In genomic region chr5:31252795-31253545, GRCm38 (mm10) we compare ENCODE assay signal across 11 mouse cellular contexts. TPM values are rescaled to one million over a fixed set of nuclear protein-coding genes. Genes with fewer than 3 reads are reported as not detected.
DNase-seq lines count a peak whose midpoint lies in the region; ATAC-seq and TF ChIP-seq lines count a peak whose summit lies in the region.
"Had no signal": no experiment of that assay in that cellular context is flagged by ENCODE, and none has a peak within 500 bp of the region (broad histone marks: within the 10 kb centered on the region; RNA-seq: fewer than 3 reads in every experiment).

No protein-coding gene starts in this region.

- H3K9ac ChIP-seq in heart, embryonic 12.5 days = peak overlapping the region; percentile 55; the same call in 1 of the 2 replicates
- peak overlapping the region; percentile 67 for H3K9ac ChIP-seq in intestine, embryonic 16.5 days (ENCODE audit: low read depth, low read length)

- no peaks in the 10 kb centered on the region for H3K27me3 ChIP-seq in heart, embryonic 12.5 days (replicated peaks)
- H3K27me3 ChIP-seq in testis, adult 2 months (ENCODE audit: control insufficient read depth, insufficient read depth, low read length) = no peaks in the 10 kb centered on the region
- no peaks in the 10 kb centered on the region for H3K27me3 ChIP-seq in intestine, embryonic 16.5 days (replicated peaks; ENCODE audit: control insufficient read depth, insufficient read depth, low read length)

- no peaks in the 10 kb centered on the region for H3K9me3 ChIP-seq in heart, embryonic 12.5 days (replicated peaks)
- H3K9me3 ChIP-seq in intestine, embryonic 16.5 days (ENCODE audit: control insufficient read depth, low read length) = no peaks in the 10 kb centered on the region

- no peak for DNase-seq in heart, postnatal 14 days
- no peak for DNase-seq in testis, postnatal 10 days (ENCODE audit: low spot score)
- DNase-seq in cerebellum, adult 11-12 months = no peak
- DNase-seq in MN1 (ENCODE audit: low spot score) = no peak
- DNase-seq in layer of hippocampus, postnatal 14 days (ENCODE audit: low spot score in 2 of 2) = no peak

- ATAC-seq in heart, embryonic 12.5 days (ENCODE audit: insufficient number of reproducible peaks, low FRiP score) = no peak
- ATAC-seq in intestine, embryonic 16.5 days = no peak

- TF ChIP-seq POLR2A in testis, adult 2 months (IDR thresholded peaks at IDR 0.05; ENCODE audit: control insufficient read depth, low read depth, low read length) = no peak

- H3K36me3 ChIP-seq in heart, embryonic 12.5 days = peaks cover 90% of the 10 kb centered on the region
- H3K36me3 ChIP-seq in testis, adult 2 months (ENCODE audit: control insufficient read depth, insufficient read depth, low read length) = peaks cover 11% of the 10 kb centered on the region
- H3K36me3 ChIP-seq in intestine, embryonic 16.5 days (ENCODE audit: control insufficient read depth, insufficient read depth, low read length) = peaks cover 8% of the 10 kb centered on the region; the same call in 1 of the 2 replicates

- no peak overlapping the region for H3K4me2 ChIP-seq in heart, embryonic 12.5 days
- peak overlapping the region; percentile 60 for H3K4me2 ChIP-seq in intestine, embryonic 16.5 days (ENCODE audit: low read depth, low read length)

- H3K4me1 ChIP-seq in heart, embryonic 12.5 days (replicated peaks) = peaks cover 52% of the 10 kb centered on the region
- peaks cover 11% of the 10 kb centered on the region for H3K4me1 ChIP-seq in testis, adult 2 months (ENCODE audit: control insufficient read depth, insufficient read depth, low read length)
- peaks cover 6% of the 10 kb centered on the region; the same call in 1 of the 2 replicates for H3K4me1 ChIP-seq in intestine, embryonic 16.5 days (ENCODE audit: control insufficient read depth, insufficient read depth, low read length)

- H3K4me3 ChIP-seq in heart, embryonic 12.5 days = no peak overlapping the region
- H3K4me3 ChIP-seq in testis, adult 2 months (ENCODE audit: control insufficient read depth, low read depth, low read length) = peak overlapping the region; percentile 92
- peak overlapping the region; percentile 55 for H3K4me3 ChIP-seq in intestine, embryonic 16.5 days (ENCODE audit: low read length)

- H3K27ac ChIP-seq in heart, embryonic 12.5 days (ENCODE audit: poor library complexity, severe bottlenecking) = no peak overlapping the region
- no peak overlapping the region for H3K27ac ChIP-seq in testis, adult 2 months (ENCODE audit: control insufficient read depth, insufficient read depth, low read depth, low read length)
- peak overlapping the region; percentile 89 for H3K27ac ChIP-seq in intestine, embryonic 16.5 days (ENCODE audit: low read length)

- no peak for TF ChIP-seq CTCF in testis, adult 2 months (IDR thresholded peaks at IDR 0.05; ENCODE audit: control insufficient read depth, insufficient read depth, insufficient replicate concordance, low read depth, low read length)

- intact Hi-C loops in heart, postnatal 14 days (cut with DNase I) = no loop called here

- WGBS in heart, embryonic 12.5 days = 86% methylated on average over 16 of the region's 16 CpGs
- 67% methylated on average over 16 of the region's 16 CpGs for WGBS in intestine, embryonic 16.5 days

RNA-seq across cellular contexts. Expression of gene Krtcap3, which starts 1.5 kb away (rescaled TPM):
- polyA plus RNA-seq in heart, embryonic 12.5 days (2016; fragmentation: Nextera tagmentation; extraction: Ambion mirVana) = 7.4 and 7.5 TPM in 2 replicates
- 1 to 10 TPM; 2.8 to 3.2 TPM for total RNA-seq in heart, postnatal 14 days (2021)
- polyA plus RNA-seq in testis, adult 2 months (2012; rRNA removed) = 20.9 and 23.1 TPM in 2 replicates
- 70.1 and 71.1 TPM in 2 replicates for polyA plus RNA-seq in intestine, embryonic 16.5 days (2015; fragmentation: Nextera tagmentation; extraction: Ambion mirVana)
- total RNA-seq in layer of hippocampus, postnatal 14 days (2021) = 1 to 10 TPM; 1.3 to 1.9 TPM

RNA-seq across cellular contexts. Expression of gene Gm9970, which starts 11.9 kb away (rescaled TPM):
- 0.34 TPM in 1 of 2 replicates, not detected in the other for polyA plus RNA-seq in heart, embryonic 12.5 days (2016; fragmentation: Nextera tagmentation; extraction: Ambion mirVana)
- total RNA-seq in heart, postnatal 14 days (2021) = not detected
- polyA plus RNA-seq in testis, adult 2 months (2012; rRNA removed) = 86.1 and 103 TPM in 2 replicates
- polyA plus RNA-seq in intestine, embryonic 16.5 days (2015; fragmentation: Nextera tagmentation; extraction: Ambion mirVana) = 0.27 TPM in 1 of 2 replicates, not detected in the other
- not detected for total RNA-seq in layer of hippocampus, postnatal 14 days (2021)
- total RNA-seq: gastrocnemius, adult 18-20 months; left cerebral cortex, adult 18-20 months; megakaryocyte, adult 5-6 weeks had no signal

RNA-seq across cellular contexts. Expression of gene Nrbp1, which starts 12.3 kb away (rescaled TPM):
- polyA plus RNA-seq in heart, embryonic 12.5 days (2016; fragmentation: Nextera tagmentation; extraction: Ambion mirVana) = 127 and 137 TPM in 2 replicates
- total RNA-seq in heart, postnatal 14 days (2021) = 10 to 100 TPM; 73.1 to 75.0 TPM
- 62.5 and 64.2 TPM in 2 replicates for polyA plus RNA-seq in testis, adult 2 months (2012; rRNA removed)
- 132 and 140 TPM in 2 replicates for polyA plus RNA-seq in intestine, embryonic 16.5 days (2015; fragmentation: Nextera tagmentation; extraction: Ambion mirVana)
- 10 to 100 TPM; 77.7 to 79.7 TPM for total RNA-seq in layer of hippocampus, postnatal 14 days (2021)

RNA-seq across cellular contexts. Expression of gene Ppm1g, which starts 32.5 kb away (rescaled TPM):
- polyA plus RNA-seq in heart, embryonic 12.5 days (2016; fragmentation: Nextera tagmentation; extraction: Ambion mirVana) = 111 and 112 TPM in 2 replicates
- total RNA-seq in heart, postnatal 14 days (2021) = 10 to 100 TPM; 56.5 to 66.1 TPM
- polyA plus RNA-seq in testis, adult 2 months (2012; rRNA removed) = 392 and 429 TPM in 2 replicates
- polyA plus RNA-seq in intestine, embryonic 16.5 days (2015; fragmentation: Nextera tagmentation; extraction: Ambion mirVana) = 110 and 122 TPM in 2 replicates
- total RNA-seq in layer of hippocampus, postnatal 14 days (2021) = 10 to 100 TPM; 84.9 to 85.7 TPM

RNA-seq across cellular contexts. Expression of gene Ift172, which starts 37.9 kb away (rescaled TPM):
- polyA plus RNA-seq in heart, embryonic 12.5 days (2016; fragmentation: Nextera tagmentation; extraction: Ambion mirVana) = 33.9 and 34.0 TPM in 2 replicates
- 10 to 100 TPM; 37.2 to 42.3 TPM for total RNA-seq in heart, postnatal 14 days (2021)
- 439 and 454 TPM in 2 replicates for polyA plus RNA-seq in testis, adult 2 months (2012; rRNA removed)
- polyA plus RNA-seq in intestine, embryonic 16.5 days (2015; fragmentation: Nextera tagmentation; extraction: Ambion mirVana) = 19.5 and 21.5 TPM in 2 replicates
- total RNA-seq in layer of hippocampus, postnatal 14 days (2021) = 10 to 100 TPM; 76.4 to 83.3 TPM

Comparison
In these comparisons a context has a peak if more than half of its experiments do, and no peak if none do; other contexts are left out.
1. RNA of gene Gm9970, which starts 11.9 kb away (polyA plus RNA-seq): 86.1 to 103 TPM in testis, adult 2 months; 0.34 TPM in heart, embryonic 12.5 days and 0.27 TPM in intestine, embryonic 16.5 days; every median in the first group is over 10 times any median in the second.